Mouse (Mus musculus) adrenal gland (tissue): ENCODE measurements at regions not wholly inside any gene's neighbourhood (a gene's known extent, or its start where the extent isn't known, plus 50 kb on each side); places are given as distances from the start of the nearest gene placed in this dataset.

Experiments used
- intact Hi-C: fragments of 180-260 bp; cut with DNase I; formaldehyde crosslinking; loops from one replicate; pipeline ENCODE4 v1.15.1; 2025

GRCm38 (mm10) chr6:41127816-41128215, 92.5 kb upstream of the 2210010C04Rik start:
- intact Hi-C loops, result no loop called here

- intact Hi-C loops, result no loop called here
Observed at GRCm38 (mm10) chr6:41126855-41127254, 91.5 kb upstream of the 2210010C04Rik start.

- intact Hi-C loops, result no loop called here
Observed at GRCm38 (mm10) chr6:41121641-41122040, 86.3 kb upstream of the 2210010C04Rik start.

- intact Hi-C loops, result no loop called here
Observed at GRCm38 (mm10) chr6:41119176-41119575, 83.9 kb upstream of the 2210010C04Rik start.

GRCm38 (mm10) chr6:41118201-41118976, 83.1 kb upstream of the 2210010C04Rik start:
- intact Hi-C loops, result no loop called here

GRCm38 (mm10) chr6:41113943-41114342, 78.6 kb upstream of the 2210010C04Rik start:
- intact Hi-C loops, result no loop called here

GRCm38 (mm10) chr6:41112861-41113610, 77.7 kb upstream of the 2210010C04Rik start:
- intact Hi-C loops, result no loop called here

- intact Hi-C loops, result no loop called here
Observed at GRCm38 (mm10) chr6:41111829-41112228, 76.5 kb upstream of the 2210010C04Rik start.

GRCm38 (mm10) chr6:41108897-41109296, 73.6 kb upstream of the 2210010C04Rik start:
- intact Hi-C loops, result no loop called here

- intact Hi-C loops, result no loop called here
Observed at GRCm38 (mm10) chr6:41103689-41104400, 68.5 kb upstream of the 2210010C04Rik start.

GRCm38 (mm10) chr6:41101997-41102396, 66.7 kb upstream of the 2210010C04Rik start:
- intact Hi-C loops, result no loop called here

GRCm38 (mm10) chr6:41100258-41100657, 64.9 kb upstream of the 2210010C04Rik start:
- intact Hi-C loops, result no loop called here

- intact Hi-C loops, result no loop called here
Observed at GRCm38 (mm10) chr6:41091177-41091829, 56.0 kb upstream of the 2210010C04Rik start.
